Mouse (Mus musculus) ovary, postnatal 14 days (tissue): ENCODE data around the gene Syn3.

Experiments used
- DNase-seq: peaks from one replicate; pipeline ENCODE4 v3.0.0; 2022; ENCODE audit warnings: low spot score

Syn3 gene

DNA sequence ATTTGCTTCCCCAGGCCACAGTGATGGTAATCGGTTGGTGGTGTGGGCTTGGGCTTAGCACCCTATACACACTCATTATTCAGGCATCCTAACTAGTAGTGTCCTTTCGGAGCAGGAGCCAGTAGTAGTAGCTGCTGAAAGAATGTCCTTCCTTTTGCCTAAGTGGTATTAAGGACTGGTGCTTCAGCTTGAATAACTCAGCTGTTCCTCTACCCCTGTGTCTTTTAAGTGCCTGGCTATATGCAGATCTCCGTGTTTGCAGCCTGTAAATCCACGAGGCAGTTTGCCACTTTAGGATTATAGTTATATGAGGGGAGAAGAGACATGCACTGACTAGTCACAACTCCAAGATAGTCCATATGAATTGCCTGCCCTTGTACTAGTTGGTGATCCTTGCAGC is 159.6 kb downstream of the Syn3 start:
- no peak for DNase-seq

DNA sequence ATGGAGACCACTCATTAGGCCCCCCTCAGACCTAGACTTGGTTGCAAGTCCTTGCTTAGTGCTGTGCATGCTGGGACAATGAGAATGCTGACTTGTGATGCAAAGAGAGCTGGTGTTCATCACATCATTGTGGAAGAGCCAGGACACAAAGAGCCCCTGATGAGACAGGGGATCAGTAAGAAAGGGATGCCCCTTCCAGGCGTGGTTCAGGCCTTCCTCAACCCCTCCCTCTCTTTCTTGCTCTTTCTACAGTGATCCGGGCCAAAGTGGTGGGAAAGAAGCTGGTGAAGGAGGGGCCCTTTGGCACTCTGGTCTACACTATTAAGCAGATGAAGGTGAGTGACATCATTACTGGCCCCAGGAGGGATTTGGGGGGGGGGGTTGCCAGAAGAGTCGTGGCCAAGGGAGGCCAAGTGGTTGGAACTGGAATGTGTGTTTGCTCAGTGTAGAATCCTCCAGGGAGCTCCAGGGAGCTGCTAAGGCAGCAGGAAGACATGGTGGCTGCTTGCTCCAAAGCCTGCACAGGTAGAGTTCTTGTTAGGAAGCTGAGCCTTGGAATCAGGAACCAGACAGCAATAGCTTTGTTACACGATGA is 160.5 kb downstream of the Syn3 start:
- DNase-seq: no peak

DNA sequence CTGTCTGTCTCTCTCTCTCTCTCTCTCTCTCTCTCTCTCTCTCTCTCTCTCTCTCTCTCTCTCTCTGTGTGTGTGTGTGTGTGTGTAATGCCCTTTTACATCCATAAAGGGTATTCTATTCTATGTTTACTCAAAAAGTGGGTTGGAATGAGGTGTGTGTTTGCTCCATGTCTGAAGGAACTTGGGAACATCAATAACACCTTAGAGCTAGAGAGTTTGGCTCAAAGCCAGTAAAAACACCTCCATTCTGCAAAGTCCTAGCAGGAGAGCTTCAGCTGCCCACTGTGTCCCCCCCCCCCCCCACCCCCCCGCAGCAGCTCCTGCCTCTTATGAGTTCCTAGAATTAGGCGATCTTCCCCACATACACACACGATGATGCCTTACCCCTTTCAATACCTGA is 161.5 kb downstream of the Syn3 start:
- DNase-seq: no peak

DNA sequence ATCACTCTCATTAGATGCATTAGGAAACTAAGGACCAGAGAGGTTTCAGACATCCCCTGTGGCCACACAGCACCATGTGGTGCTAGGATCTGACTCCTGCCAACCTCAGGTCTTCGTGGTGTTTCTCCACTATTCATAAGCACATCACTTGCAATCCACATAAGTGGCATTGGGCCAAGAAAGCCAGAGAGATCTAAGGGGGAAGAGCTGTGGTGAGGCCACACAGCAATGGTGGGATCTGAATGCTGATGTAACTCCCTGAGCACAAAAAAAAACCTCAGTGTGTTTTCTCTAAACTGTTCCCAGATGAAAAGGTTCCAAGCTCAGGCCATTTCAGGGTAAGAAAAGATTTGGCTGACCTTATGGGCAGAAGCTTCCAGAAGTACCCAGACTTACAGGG is 162.2 kb downstream of the Syn3 start:
- DNase-seq: no peak

DNA sequence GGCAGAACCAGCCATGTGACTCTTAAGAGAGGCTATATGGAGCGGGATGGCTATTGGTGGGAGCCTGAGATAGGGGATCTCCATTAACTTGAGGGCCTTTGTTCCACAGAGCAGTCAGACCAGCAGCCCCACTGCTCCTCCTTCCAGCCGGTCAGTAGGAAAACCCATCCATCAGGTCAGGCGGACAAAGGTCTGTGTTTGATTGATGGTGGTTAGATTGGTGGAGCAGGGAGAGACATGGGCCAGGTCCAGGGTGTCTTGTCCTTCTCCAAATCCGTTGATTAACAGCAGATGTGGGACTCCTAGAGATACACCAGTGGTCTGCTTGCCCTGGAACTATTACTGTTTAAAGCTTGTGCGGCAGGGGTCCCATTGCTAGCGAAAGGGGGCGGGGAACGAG is 164.1 kb downstream of the Syn3 start:
- DNase-seq: no peak

DNA sequence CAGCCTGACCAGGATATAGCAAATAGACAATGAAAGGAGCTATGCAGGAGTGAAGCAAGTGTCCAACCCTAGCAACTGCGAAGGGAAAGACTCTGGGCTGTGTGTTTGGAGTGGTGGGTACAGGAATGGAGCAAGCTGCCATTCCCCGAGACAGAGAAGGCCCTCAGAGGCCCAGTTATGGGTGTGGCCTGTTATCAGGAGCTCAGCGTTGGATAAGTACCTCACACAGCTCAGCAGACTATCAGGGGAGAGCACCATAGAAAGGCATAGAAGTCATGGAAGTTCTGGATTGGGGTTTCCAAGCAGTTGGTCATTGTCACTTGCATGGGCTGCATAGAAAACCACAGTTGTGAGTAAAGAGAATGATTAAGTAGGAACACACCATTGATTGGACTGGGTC is 165.8 kb downstream of the Syn3 start:
- no peak for DNase-seq

DNA sequence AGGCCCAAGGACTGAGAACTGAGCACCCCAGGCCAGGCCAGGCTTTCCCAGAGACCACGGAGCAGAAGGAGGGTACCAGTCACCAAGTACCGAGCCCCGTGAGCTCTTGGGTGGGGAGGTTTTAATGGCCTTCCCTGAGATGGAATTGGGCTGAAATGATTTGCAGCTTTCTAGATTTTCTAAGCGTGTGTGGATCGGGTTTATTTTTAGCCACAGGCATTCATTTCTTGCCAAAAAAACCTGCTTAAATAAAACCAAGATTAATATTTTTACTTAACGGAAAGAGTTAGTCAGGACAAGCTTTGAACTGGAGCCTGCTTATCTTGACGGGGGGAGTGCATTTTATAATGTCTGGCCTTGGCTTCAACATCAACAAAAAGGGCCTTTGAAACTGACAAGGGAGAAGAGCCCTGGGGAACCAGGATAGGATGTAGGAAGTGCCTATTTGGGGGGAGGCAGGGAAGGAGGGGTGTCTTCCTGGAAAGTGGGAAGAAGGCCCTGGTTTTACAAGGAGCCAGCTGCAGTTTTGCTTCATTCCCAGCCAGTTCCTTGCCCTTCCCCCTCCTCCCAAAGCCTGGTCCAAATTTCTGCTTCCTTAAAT is 166.9 kb downstream of the Syn3 start:
- peak; percentile 23 for DNase-seq

DNA sequence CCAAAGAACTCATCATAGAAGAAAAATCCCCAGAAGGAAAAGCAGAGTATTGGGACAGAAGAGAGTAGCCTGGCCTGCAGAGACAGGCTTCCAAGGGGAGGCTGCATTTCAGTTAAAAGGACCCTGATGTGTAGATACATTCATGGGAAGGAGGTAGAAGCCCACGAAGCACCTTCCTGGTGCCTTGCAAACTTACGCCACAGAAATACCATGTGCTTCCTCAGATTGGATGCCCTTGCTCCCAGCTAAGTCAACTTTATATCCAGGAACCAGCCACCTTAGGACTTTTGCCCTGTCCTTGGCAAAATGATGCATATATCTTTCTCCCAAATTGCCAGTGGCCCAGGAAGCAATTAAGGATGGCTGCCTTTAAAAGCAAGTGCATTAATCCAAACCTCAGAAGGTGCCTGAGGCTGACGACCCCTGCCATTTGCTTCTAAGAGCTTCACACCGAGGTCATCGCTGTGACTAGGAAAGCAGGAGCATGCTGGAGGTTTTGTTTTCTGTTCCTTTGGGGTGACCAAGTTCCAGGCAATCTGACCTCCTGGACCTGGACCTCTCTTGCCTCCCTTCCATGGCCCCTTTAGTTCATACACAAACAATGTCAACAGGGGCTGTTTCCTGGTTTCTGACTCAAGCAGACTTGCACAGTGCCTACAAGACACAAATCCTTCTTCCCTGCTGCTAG is 167.6 kb downstream of the Syn3 start:
- no peak for DNase-seq

DNA sequence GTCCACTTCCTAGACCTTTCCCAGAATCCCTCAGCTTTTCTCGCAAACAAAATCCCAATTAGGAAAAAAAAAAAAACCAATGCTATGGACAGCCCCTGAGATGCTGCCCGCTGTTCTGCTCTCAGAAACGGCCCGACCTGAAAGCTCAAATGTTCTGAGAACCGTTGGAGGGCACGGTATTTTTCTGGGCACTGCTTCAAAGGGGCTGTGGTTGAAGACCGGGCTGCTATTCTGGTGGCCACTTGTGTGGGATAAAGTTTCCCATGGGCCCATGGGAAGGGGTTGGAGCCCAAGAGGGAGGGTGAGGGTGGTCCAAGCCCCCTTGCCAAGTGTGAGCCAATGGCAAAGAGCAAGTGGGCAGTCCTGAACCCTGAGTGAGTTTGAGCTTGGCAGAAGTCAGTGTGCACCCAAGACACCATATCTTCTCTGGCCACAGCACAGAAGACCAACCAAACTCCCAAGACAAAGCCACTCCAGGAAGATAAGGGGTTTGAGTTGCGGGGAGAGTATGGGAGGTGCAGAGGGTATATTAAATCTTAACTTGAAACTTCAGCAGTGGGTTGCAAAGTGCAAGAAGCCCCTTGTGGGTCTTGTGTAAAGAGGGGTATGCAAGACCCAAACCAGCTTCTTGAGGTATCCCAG is 169.3 kb downstream of the Syn3 start:
- no peak for DNase-seq

DNA sequence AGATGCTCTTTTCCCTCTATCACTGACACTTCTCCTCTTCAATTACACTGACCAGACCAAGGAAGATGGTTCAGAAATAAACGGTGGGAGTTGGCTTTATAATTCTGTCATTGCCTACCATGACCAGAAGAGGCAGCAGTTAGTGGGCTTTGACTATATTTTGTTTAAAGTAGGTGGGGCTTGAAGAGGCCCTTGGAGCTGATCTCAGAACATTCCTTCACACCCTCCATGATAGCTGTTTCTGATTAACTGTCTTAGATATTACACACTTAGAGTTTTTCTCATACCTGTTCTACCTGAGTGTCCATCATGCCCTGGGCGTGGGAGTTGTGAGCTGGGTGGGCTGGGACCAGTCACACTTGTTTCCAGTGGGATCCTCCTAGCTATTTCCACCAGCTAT is 170.0 kb downstream of the Syn3 start:
- DNase-seq: no peak

DNA sequence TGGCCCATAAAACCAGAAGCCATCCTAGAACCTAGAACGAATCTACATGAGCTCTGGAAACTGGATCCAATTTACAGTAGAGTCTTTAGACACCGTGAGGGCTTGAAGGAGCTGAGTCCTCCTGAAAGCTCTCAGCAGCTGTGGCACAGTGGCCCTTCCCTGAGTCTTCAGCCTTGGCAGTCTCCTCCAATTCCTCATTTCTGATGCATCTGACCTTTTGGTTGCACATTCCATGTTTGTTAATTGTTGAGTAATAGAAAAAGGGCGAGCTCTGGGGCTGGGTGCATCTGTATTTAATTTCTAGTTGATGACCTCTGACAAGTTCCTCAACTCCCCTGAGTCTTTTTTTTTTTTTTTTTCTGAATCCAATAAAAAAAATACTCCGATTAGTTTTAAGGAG is 170.6 kb downstream of the Syn3 start:
- DNase-seq: no peak

DNA sequence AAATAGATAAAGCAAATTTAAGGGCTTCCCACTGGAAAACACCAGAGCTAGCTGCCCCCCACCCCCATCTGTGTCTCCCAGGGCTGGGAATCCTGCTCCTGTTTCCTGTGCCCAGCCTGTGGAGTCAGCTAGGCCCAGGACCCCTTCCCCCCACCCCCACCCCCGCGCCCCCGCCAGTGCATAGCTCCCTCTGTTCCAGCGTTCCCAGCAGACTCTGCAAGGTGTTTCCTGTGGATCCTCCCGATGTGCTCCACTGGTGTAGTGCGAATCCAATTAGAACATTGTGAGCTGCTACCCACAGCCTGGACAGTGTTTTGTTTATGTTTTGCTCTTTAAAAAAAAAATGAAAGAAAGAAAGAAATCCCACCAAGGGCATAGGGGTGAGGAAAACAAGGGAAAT is 173.4 kb downstream of the Syn3 start:
- DNase-seq: no peak

DNA sequence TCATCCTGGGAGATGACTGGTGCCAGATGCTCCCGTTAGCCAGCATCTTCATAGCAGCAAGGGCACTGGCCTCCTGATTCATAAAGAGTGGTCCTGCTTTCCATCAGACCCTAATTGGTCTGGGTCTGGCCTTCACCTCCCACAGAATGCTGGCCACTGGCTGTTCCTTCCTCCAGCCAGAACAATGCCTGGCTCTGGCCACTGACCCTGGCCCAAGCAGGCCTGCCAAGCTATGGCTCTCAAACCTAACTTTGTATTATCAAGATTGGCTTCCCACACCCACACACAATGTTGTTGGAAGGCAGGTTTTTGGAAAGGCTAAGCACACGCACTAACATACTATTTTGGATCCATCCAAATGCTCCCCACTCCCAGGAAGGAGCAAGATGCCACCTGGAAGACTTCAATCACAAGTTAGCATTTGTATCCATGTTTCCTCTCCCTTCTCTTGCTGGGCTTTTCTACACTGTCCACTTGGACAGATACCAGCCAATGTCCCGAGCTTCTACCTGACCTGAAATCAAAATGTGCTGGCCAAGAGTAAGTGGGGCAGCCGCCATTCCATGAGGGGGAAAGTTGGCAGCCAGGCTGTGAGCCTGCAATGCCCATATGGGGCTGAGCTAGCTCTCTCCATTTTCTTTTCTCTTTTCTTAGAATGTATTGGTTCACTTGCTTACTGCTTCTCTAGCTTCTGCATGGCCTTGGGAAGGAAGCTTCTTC is 175.3 kb downstream of the Syn3 start:
- no peak for DNase-seq

DNA sequence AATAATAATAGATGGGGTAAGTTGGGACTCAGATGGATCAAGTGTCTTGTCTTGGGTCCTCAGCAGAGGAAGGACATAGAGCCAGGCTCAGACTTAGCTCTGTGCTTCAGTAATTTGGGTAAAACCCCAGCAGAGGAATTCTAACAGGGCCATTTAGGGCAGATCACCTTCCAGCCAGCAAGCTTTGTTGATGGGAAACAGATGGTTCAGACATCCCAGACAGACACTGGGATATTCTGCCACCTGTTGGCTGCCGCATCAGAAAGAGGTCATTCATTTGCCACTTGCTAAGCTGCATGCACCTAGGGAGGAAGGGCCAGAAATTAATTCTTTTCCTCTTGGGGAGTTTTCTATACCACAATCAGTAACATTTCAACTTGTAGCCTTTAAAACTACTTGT is 176.7 kb downstream of the Syn3 start:
- no peak for DNase-seq

DNA sequence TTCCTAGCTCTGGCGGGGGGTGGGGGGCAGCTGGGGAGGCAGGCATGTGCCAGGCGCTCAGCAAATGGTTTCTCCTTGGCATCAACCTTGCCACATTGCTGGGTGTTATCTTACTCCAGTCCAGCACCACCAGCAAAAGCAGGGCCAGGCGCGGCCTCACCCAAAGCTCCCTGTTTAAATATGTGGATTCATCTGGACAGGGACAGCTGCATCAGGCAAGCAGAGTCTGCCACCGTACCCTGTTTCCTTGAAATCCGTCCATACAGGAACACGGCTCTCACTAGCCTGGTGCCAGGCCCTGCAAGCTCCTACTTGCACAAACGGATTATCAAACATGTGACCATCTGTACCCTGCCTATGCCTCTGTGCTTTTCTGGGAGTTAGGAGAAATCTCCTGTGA is 177.5 kb downstream of the Syn3 start:
- no peak for DNase-seq

DNA sequence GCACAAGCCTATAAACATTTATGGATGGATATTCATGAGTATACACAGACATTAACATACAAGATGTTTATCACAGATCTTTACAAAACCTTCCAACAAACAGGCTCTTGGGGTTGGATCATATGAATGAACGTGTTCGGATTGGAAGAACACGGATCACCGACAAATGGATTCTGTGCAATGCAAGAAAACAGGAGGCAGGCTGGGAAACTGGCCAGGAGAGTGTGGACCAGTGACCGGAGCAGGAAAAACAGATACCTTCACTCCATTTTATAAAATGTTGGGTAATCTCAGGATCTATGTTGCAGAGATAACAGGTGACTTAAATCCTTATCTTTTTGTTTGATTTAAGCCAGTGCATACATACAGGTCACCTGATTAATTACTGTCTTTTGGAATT is 178.5 kb downstream of the Syn3 start:
- DNase-seq: no peak

DNA sequence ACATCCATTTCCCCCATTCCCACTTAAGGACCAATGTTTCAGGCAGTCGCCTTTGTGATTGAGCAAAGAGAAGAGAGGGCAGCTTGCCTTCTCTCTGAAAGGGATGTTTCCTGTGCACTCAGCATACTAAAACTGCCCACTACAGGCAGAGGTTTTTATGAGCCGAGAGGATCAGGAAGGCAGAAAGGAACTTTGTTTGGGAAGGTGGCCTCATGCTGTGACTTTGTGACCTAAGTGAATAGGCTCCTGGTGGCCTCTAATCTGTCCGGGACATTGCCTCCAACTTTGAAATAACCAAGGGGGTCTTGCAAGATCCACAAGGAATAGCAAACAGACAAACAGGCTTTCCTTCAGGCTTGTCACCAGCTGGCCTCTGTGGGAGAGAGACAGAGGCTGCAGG is 179.2 kb downstream of the Syn3 start:
- no peak for DNase-seq

DNA sequence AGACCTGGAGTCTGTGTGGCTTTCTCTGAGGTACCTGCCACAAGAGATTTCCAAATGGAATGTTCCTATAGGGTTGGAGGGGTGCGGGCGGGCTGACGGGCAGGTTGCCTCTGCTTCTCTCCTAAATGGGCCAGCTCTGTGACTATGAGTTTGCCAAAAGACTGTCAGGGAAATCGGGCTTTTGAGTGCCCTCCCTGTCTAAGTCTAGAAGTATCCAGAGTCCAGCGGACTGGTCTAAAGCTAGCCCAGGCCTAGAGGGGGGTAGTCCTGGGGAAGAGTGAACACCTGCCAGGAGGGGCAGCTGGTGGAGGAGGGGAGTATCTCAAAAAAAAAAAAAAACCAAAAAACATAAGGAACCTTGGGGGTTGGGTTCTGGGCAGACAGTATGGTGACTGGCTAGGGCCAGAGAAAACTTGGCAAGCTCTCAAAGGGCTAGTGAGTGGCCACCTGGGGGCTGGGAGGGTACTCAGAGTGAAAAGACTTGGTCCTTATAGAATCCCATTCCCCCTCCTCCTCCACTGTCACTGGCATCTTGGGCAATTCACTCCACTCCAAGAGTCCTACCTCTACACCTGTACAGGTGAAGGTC is 180.1 kb downstream of the Syn3 start:
- no peak for DNase-seq

DNA sequence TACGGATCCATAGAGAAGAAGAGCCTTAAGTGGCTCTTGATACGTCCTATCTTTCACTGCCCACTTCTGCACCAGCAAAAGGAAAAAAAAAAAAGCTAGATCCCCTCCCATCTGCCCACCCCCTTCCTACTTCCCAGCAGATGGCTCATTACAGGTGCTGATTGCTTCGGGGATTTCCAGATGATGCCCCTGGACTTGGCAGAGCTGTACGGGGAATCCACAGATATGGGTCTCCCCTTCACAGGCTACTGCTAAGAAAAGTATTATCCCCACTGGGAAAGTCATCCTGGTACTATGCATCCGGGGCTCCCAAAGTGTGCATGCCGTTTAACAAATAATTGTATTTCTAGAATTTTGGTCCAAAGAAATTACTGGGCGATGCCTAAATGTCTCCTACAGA is 181.1 kb downstream of the Syn3 start:
- no peak for DNase-seq

DNA sequence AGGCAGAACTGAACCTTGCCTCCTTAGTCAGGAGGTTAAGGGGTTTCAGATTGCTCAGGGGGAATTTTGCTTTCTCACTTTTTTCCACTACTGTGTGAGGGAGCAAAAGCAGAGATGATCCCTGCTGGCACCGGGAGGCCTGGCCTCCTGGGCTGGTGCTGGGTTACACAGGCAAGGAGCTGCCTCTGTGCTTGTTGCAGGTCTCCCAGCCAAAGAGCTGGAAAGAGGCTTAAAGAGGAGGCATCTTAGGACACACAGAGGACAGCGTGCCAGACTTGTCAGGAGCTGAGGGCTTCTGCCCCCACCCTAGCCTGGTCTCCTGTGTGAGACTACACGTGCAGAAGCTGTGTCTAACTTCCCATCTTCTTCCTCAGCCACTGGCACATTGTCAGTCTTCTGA is 183.2 kb downstream of the Syn3 start:
- DNase-seq: no peak

DNA sequence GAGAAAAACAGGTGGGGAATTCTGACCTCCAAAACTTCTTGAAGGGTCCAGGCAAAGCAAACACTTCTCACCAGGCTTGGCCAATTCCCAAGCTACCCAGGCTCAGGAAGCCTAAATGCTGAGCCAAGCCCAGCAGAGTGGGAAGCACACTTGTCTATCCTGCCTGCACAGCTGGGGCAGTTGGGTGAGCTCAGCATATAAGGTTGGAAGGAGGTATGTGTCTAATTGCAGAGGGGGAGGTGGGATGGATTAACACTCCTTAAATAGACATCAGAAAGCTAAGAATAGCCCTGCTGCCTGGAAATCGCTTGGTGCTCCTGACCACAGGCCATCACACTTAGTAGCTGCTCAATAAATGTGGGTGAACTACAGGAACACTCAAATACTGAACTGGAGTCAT is 185.2 kb downstream of the Syn3 start:
- DNase-seq: no peak

DNA sequence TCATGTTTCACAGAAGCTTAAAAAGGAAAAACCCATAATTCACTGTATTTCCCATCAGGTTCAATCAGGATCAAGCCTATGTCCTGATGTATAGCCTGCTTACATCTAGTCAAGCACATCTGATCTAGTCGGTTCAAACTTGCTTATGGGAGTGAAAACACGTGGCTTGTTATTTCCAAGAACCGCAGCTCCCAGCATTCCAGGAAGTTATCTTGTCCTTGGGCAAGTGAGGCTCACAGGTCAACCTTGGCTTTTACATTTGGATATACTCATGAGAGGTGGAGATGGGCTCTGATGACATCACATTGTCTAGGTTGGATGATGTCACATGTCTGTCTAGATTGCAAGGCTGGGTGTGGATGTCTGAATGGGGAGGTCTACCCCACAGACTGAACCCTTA is 185.7 kb downstream of the Syn3 start:
- no peak for DNase-seq
